Mouse (Mus musculus): ENCODE data around the gene 1700016H13Rik. TPM values are rescaled to one million over a fixed set of nuclear protein-coding genes. Genes with fewer than 3 reads are reported as not detected.

Gene 1700016H13Rik
- total RNA-seq, 4 experiments from 2014 or later, result not detected

GRCm38 (mm10) chr5:103605707-103606106 lies 50.1 kb downstream of the 1700016H13Rik start:
- DNase-seq (ENCODE audit: low spot score), result no peak

- DNase-seq (ENCODE audit: low spot score), result no peak
Measured at GRCm38 (mm10) chr5:103603115-103603893, 52.5 kb downstream of the 1700016H13Rik start.

- no peak for DNase-seq (ENCODE audit: low spot score)
Measured at GRCm38 (mm10) chr5:103598881-103599280, 56.9 kb downstream of the 1700016H13Rik start.

- DNase-seq (ENCODE audit: low spot score), result no peak
Measured at GRCm38 (mm10) chr5:103598264-103598663, 57.5 kb downstream of the 1700016H13Rik start.

Other genes with a start within 250 kb of the 1700016H13Rik start
- 1 to 10 TPM; 4.8 to 6.8 (median 5.6) TPM for gene Ptpn13, start 230.8 kb downstream of the 1700016H13Rik start, total RNA-seq (2022)
- gene Slc10a6, start 26.6 kb downstream of the 1700016H13Rik start, total RNA-seq (2022), result 1 to 10 TPM; 3.7 to 6.3 (median 4.4) TPM
- gene Aff1, start 36.4 kb upstream of the 1700016H13Rik start, total RNA-seq (2022), result 10 to 100 TPM; 39.9 to 43.8 (median 42.7) TPM

Measured in heart, adult 8-10 months (tissue).